Mouse (Mus musculus): ENCODE measurements around the gene Sult1e1.

The Sult1e1 gene

GRCm38 (mm10) chr5:87591494-87591893 lies at the start of gene Sult1e1:
Sult1e1 (minus strand) TSS chr5:87591594.
- DNase-seq: no peak

GRCm38 (mm10) chr5:87622681-87623080 lies 31.3 kb upstream of the Sult1e1 start:
- no peak for DNase-seq

GRCm38 (mm10) chr5:87615128-87615390 lies 23.7 kb upstream of the Sult1e1 start:
- no peak for DNase-seq

GRCm38 (mm10) chr5:87614364-87615127 lies 23.2 kb upstream of the Sult1e1 start:
- no peak for DNase-seq

- no peak for DNase-seq
These were observed 9.6 kb upstream of the Sult1e1 start for GRCm38 (mm10) chr5:87601018-87601417.

DNA sequence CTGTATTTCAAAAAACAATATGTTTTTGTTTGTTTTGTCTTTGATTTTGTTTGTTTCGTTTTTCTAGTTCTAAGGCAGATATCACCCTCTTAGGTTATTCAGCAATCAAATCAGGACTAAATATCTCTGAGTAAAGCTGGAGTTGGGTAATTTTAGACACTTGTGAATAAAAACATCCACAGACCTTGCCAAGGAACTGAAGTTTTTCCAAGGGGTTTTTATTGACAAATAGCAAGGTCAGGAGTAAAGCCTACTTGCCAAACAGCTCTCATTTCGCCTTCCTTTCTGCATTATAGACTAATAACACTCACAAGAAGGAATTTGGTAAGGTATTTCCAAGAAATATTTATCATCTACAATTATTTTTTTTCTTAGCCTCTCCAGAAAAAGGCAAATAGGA lies 6.5 kb upstream of the Sult1e1 start:
- no peak for DNase-seq

GRCm38 (mm10) chr5:87589916-87590315 lies 1.5 kb downstream of the Sult1e1 start:
- no peak for DNase-seq

- no peak for DNase-seq
These were observed 11.0 kb downstream of the Sult1e1 start for GRCm38 (mm10) chr5:87580389-87580788.

DNA sequence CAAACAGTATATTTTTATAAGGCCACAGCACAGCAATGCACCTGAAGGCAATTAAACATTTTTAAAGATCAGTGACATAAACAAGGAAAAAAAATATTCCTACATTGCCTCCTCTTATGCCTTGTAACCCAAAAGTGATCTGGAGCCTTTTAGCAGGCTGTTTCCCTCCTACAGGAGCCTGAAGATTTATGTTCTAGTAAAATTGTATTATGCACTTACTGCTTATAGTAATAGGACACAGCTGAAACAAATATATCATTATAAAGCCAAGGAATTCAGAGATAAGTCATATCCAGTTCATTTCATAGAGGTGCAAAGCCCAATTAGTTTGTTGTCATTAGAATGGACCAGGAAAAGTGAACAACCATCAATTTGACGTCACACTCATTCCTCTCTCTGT lies 17.2 kb downstream of the Sult1e1 start:
- DNase-seq: no peak

GRCm38 (mm10) chr5:87573490-87573889 lies 17.9 kb downstream of the Sult1e1 start:
- no peak for DNase-seq

DNA sequence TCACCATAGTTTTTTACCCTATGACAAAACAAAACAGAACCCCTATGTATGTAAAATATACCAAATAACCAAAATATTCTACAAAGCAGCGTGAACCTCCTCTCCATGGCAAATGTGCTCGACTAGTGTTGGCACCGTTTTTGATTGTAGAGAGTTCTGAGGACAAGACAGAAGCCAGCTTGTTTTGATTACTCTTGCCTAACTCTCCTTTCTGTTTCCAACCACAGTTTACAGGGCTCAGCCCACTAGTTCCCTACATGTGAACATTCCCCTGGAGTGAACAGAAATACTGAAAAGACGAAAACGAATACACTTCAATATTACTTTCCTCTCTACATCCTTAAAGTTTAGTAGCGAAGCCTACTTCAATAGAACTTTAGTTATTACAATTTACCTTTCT lies 18.6 kb downstream of the Sult1e1 start:
- DNase-seq: no peak

DNA sequence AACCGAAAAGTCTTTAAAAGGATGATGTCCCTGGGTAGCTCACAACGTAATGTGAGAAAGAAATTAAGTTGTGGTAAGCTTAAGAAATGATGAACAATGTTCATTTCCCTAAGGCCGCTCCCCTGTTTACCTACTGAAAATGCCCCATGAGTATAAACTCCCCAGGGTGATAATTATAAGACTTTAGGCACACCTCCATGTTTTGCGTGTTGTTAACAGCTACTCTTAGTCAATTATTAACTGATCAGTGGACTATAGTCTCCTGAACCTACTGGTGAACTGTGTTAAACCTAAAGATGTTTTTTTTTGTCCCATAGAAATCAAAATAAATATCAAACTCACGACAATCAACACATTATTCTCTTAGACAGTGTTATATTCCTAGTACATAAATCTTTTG lies 22.5 kb downstream of the Sult1e1 start, which contains the start of gene Sult1d1:
Gene Sult1d1 (minus strand): TSS at position 183 of the 400 bp plus-strand sequence.
- DNase-seq: no peak

GRCm38 (mm10) chr5:87567306-87567705 lies 24.1 kb downstream of the Sult1e1 start:
- no peak for DNase-seq

GRCm38 (mm10) chr5:87562966-87563365 lies 28.4 kb downstream of the Sult1e1 start:
- DNase-seq: no peak

- no peak for DNase-seq
These were observed 28.9 kb downstream of the Sult1e1 start for GRCm38 (mm10) chr5:87562526-87562925.

DNA sequence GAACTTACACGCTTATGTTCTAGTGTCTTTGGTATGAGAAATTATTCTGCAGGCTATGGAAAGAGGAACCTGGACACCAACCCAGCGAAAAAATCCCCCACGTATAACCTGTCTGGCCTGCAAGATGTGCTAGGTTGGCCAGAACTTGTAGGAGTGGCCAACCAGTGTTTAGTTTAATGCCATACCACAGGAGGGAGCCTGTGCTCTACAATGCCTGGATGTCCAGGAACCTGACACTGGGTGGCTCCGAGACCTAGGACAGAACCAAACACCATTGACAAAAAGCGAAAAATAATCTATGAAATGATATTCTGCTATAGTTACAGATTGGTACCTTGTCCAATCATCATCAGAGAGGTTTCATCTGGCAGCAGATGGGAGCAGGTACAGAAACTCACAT lies 31.2 kb downstream of the Sult1e1 start:
- no peak for DNase-seq

DNA sequence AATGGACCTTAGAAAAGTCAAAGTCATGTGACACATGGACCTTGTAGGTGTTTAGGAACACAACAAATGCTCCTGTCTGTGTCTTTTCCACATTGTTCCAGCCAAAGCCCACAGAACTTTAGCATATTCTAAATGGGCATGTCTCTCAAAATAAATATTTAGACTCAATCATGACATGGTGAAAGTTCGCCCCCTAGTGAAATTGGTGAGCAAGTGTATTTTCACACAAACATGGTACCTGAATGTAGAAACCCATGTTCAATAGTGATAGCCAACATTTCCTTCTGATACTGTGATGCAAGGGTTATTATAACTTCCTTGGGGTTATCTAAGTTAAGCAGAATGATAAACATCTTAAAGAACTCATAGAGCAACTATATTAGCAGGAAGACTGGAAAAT lies 40.5 kb downstream of the Sult1e1 start:
- DNase-seq: no peak

- no peak for DNase-seq
These were observed 53.3 kb downstream of the Sult1e1 start, which contains the start of gene Sult1b1 for GRCm38 (mm10) chr5:87538111-87538510. Sult1b1 (minus strand) TSS chr5:87538195.

DNA sequence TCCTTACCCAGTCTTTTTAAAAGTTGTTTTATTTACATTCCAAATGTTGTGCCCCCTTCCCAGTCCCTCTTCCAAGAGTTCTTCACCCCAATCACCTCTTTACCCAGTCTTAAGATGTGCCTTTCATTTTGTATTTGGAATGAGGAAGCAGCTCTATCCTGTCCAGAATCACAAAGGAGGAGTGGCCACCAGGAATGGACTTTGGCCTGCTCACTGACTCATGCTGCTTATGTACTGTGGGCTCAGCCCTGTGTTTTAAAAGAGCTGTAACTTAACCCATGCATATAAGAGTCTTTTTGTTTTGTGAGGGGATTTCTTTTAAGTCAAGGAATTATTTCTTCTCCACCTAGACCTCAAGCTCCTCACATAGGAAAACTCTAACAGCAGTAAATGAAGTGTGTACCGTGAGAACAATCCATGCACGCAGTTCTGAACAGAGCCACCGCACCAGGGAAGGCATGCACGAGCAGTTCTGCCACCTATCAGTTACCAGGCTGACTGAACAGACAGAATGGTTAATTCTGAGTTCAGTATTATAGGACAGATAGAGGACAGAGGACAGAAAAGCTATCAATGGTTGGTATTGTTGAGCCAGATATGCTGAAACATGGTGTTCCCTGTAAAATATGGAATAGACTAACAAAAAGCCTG lies 55.3 kb downstream of the Sult1e1 start:
- DNase-seq: no peak

GRCm38 (mm10) chr5:87532288-87532687 lies 59.1 kb downstream of the Sult1e1 start:
- DNase-seq: no peak

Measured in spleen, adult 18-20 months (tissue).